Mouse (Mus musculus): ENCODE data around the gene Gm20388.

DNA sequence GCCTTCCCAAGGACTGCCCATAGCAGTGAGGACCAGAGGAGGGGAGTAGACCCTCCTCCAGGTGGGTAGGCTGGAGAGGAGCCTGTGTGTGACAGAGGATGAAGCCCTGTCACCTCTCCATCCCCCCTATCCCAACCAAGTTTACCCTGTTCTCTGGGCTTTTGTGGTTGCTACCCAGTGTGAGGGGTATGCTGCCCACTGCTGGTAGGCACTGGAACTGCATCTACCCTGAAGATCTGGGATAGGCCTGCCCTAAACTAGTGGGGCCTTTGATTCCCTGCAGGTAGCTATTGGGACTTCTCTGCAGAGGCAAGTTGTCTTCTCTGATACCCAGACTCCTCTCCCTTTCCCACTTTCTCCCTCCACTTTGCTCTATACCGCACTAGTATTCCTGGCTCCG is 2348.7 kb downstream of the Gm20388 start:
- no peak for TF ChIP-seq ZNF384 (IDR thresholded peaks at IDR 0.05; ENCODE audit: low read depth, low read length)
- TF ChIP-seq MAFK (IDR thresholded peaks at IDR 0.05; ENCODE audit: insufficient read depth, low read depth, low read length), result no peak
